Mouse (Mus musculus) heart, postnatal 10 days (tissue): Measurements from ENCODE around the gene Lig1. TPM values are rescaled to one million over a fixed set of nuclear protein-coding genes. Genes with fewer than 3 reads are reported as not detected.

Experiments used
- DNase-seq, 2 experiments: peaks; one replicate each; pipeline ENCODE4 v3.0.0; 2021
- intact Hi-C: fragments of 180-260 bp; cut with DNase I; formaldehyde crosslinking; loops from one replicate; pipeline ENCODE4 v1.15.1; 2025
- total RNA-seq, 2 experiments: library from RNA; stranded (reverse); gene quantifications; 2 replicates each; pipeline ENCODE4 v1.2.3; 2021

Lig1 gene
- total RNA-seq, 2 experiments from 2014 or later, result 14.4 to 16.0 TPM

DNA sequence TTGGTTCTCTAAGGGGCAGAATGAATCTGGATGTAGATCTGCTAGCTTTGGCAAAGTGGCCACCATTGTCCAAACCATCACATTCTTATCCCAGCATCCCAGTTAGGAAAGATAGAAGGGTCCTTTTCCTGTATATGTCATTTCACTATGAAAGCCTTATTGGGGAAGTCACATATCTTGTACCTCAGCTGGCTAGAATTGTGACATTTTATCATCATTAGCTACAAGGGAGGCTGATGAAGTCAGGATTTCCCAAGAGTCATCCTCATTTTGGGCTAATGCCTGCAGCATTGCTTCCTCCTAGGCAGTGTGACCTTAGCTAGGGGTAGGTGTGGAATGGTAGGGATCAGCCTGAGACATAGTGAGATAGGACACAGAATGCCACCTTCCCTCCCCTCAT, 26.3 kb downstream of the Lig1 start:
- intact Hi-C loops, result no loop called here
- DNase-seq, result no peak

- DNase-seq, result no peak
- intact Hi-C loops, result no loop called here
Observed at GRCm38 (mm10) chr7:13309407-13309806, 32.3 kb downstream of the Lig1 start.

DNA sequence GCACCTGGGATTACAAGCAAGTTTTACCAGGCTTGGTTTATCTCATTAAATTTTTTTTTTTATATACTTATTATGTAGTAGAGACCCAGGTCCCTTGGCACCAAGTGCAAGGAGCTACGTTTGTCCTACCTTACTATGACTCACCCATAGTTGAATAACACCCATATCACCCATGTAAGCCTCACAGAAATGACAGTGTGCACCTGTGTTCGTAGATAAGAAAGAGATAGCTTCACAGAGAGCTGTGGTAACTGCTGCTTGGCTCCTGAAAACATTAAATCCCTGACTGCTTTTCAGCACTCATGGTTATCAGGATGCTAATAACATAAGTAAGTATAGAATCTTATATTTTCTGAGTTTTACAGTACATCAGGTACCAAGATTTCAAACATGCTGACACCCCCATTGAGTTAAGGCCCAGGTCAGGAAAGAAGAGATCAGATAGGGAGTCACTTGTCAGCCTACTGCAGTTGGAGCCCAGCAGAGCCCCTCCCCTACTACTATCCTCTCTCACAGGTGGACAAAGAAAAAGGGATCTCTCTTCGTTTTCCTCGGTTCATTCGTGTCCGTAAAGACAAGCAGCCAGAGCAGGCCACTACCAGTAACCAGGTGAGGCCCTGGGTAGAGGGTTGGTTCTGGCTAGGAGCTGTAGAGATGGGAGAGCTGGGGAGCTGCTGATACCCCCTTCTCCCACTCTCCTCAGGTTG, 33.6 kb downstream of the Lig1 start:
- no peak for DNase-seq
- intact Hi-C loops, result no loop called here

DNA sequence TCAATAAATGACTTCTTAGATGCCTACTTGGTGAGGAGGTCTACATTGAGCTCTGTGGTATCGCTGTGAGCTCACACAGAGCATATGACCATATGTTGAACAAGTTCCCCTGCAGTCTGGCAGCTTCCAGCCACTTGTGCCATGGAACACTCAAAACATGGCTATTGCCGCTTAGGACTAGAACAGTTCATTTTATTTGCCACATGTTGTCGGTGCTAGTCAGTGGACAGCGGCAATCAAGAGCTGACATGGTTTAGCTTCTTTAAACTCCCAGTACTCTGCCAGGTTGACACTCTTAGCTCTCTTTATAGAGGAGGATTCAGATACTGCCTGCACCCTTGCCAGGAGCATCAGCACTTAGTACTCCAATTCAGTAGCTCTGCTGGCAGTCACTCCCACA, 34.3 kb downstream of the Lig1 start:
- intact Hi-C loops, result no loop called here
- DNase-seq, result no peak

DNA sequence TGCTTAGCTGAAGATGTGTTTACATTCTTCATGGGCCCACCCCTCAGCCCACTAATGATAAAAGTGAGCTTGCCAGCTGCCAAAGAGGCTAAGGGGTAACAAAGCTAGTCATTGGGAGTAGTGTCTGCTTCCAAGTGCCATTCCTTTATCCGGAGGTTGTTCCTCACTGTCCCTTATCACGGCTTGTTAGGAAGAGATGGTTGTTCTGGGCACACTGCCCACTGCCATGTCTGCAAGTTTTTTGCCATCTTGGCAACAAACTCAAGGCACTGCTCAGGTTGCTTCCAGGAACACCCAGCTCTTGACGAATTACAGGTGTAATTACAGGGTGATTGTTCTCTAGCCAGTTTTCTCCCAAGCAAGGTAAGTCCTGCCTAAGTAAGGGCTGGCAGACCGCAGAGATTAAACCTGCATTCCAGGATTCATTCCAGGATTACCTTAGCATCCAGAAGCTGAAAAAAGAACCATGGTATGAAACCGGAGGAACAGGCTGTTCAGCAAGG, 37.1 kb downstream of the Lig1 start:
- intact Hi-C loops, result no loop called here
- no peak for DNase-seq

GRCm38 (mm10) chr7:13321424-13321823, 44.3 kb downstream of the Lig1 start:
- no peak for DNase-seq
- intact Hi-C loops, result no loop called here

GRCm38 (mm10) chr7:13324316-13324715, 47.2 kb downstream of the Lig1 start, which contains the start of gene Pla2g4c:
TSS of gene Pla2g4c (plus strand) at chr7:13324655.
- intact Hi-C loops, result no loop called here
- no peak for DNase-seq

GRCm38 (mm10) chr7:13330575-13330974, 53.5 kb downstream of the Lig1 start:
- no peak for DNase-seq
- intact Hi-C loops, result no loop called here

DNA sequence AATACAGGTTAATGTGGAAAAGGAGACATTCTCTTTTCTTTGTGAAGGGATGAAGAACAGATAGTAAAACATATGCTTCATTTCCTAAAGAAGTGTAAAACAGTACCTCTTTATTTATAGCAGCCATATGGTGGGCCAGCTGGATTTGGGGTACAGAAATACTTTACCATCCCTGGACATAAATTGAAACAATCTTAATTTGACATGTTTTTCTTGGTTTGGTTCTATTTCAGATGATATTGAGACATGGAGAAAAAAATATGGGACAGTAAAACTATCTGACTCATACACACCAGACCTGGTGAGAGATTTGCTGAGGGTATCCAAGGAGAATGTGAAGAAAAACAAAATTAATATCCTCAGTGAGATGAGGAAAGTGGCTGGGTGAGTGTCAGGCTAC, 78.9 kb downstream of the Lig1 start:
- intact Hi-C loops, result no loop called here

More for the DNA sequence above, 78.9 kb downstream of the Lig1 start:
- no peak for DNase-seq

Other genes with a start within 250 kb of the Lig1 start
- 100 to 1,000 TPM; 137 to 143 TPM for gene Chmp2a, start 242.5 kb upstream of the Lig1 start, total RNA-seq
- 100 to 1,000 TPM; 185 to 188 TPM for gene Ube2m, start 239.0 kb upstream of the Lig1 start, total RNA-seq
- gene Mzf1, start 222.5 kb upstream of the Lig1 start, total RNA-seq, result under 1 TPM; 0.72 to 0.92 TPM
- gene Vmn1r85, start 182.1 kb upstream of the Lig1 start, total RNA-seq, result not detected
- not detected for gene Vmn1r86, start 157.4 kb upstream of the Lig1 start, total RNA-seq
- not detected for gene Vmn1r87, start 137.1 kb upstream of the Lig1 start, total RNA-seq
- gene Vmn1r88, start 117.7 kb upstream of the Lig1 start, total RNA-seq, result under 1 TPM; 0.07 TPM
- not detected for gene Vmn1r89, start 64.3 kb upstream of the Lig1 start, total RNA-seq
- 1 to 10 TPM; 6.6 to 7.4 TPM for gene Zswim9, start 1.4 kb downstream of the Lig1 start, total RNA-seq
- gene Pla2g4c, start 47.4 kb downstream of the Lig1 start, total RNA-seq, result under 1 TPM; 0.17 to 0.32 TPM
- not detected for gene Cabp5, start 120.8 kb downstream of the Lig1 start, total RNA-seq
- gene Bsph1, start 173.6 kb downstream of the Lig1 start, total RNA-seq, result not detected